9 mouse cellular contexts compared by ENCODE assay signal in genomic region chr9:114710345-114710744, GRCm38 (mm10). TPM values are rescaled to one million over a fixed set of nuclear protein-coding genes. Genes with fewer than 3 reads are reported as not detected.
DNase-seq lines count a peak whose midpoint lies in the region; ATAC-seq and TF ChIP-seq lines count a peak whose summit lies in the region.
"Had no signal": no experiment of that assay in that cellular context is flagged by ENCODE, and none has a peak within 500 bp of the region (broad histone marks: within the 10 kb centered on the region; RNA-seq: fewer than 3 reads in every experiment).

No protein-coding gene starts in this region.

- TF ChIP-seq EP300 in lung, postnatal 0 days (IDR thresholded peaks at IDR 0.05) = no peak

- DNase-seq in CD4-positive helper T cell, adult 2 months (ENCODE audit: low read depth, low spot score) = peak; percentile 55
- peak; percentile 71 for DNase-seq in brain, adult 2 months (ENCODE audit: low read depth, low spot score)
- peak; percentile 34 for DNase-seq in lung, postnatal 0 days (ENCODE audit: low spot score)
- no peak for DNase-seq in layer of hippocampus, adult 11-12 months (ENCODE audit: low spot score)

- peak; percentile 70 for TF ChIP-seq CTCF in intestine, postnatal 0 days (IDR thresholded peaks at IDR 0.05; ENCODE audit: low read depth)
- TF ChIP-seq CTCF in lung, postnatal 0 days (IDR thresholded peaks at IDR 0.05) = peak; percentile 55

- no peak overlapping the region for H3K4me3 ChIP-seq in intestine, postnatal 0 days (ENCODE audit: low read depth, low read length)
- H3K4me3 ChIP-seq in intestine, embryonic 16.5 days (ENCODE audit: low read length) = no peak overlapping the region
- H3K4me3 ChIP-seq in lung, postnatal 0 days (ENCODE audit: low read depth, low read length) = no peak overlapping the region
- no peak overlapping the region for H3K4me3 ChIP-seq in hindbrain, embryonic 13.5 days
- H3K4me3 ChIP-seq: lung, embryonic 15.5 days had no signal

- H3K4me1 ChIP-seq in intestine, postnatal 0 days (replicated peaks; ENCODE audit: control insufficient read depth, insufficient read depth, low read length) = no peaks in the 10 kb centered on the region
- H3K4me1 ChIP-seq in intestine, embryonic 16.5 days (ENCODE audit: control insufficient read depth, insufficient read depth, low read length) = no peaks in the 10 kb centered on the region
- H3K4me1 ChIP-seq in lung, postnatal 0 days (ENCODE audit: insufficient read depth, low read depth, low read length) = no peaks in the 10 kb centered on the region
- no peaks in the 10 kb centered on the region for H3K4me1 ChIP-seq in hindbrain, embryonic 13.5 days (replicated peaks)
- H3K4me1 ChIP-seq: lung, embryonic 15.5 days had no signal

- H3K4me2 ChIP-seq in intestine, postnatal 0 days (replicated peaks; ENCODE audit: low read depth) = no peak overlapping the region
- H3K4me2 ChIP-seq in intestine, embryonic 16.5 days (ENCODE audit: low read depth, low read length) = no peak overlapping the region
- H3K4me2 ChIP-seq in lung, postnatal 0 days (replicated peaks; ENCODE audit: low read depth, low read length) = no peak overlapping the region
- no peak overlapping the region for H3K4me2 ChIP-seq in hindbrain, embryonic 13.5 days
- H3K4me2 ChIP-seq: lung, embryonic 15.5 days had no signal

- peaks cover 58% of the 10 kb centered on the region for H3K36me3 ChIP-seq in intestine, postnatal 0 days (ENCODE audit: control insufficient read depth, insufficient read depth)
- peaks cover 19% of the 10 kb centered on the region for H3K36me3 ChIP-seq in intestine, embryonic 16.5 days (ENCODE audit: control insufficient read depth, insufficient read depth, low read length)
- H3K36me3 ChIP-seq in lung, postnatal 0 days (ENCODE audit: insufficient read depth, low read length) = peaks cover 32% of the 10 kb centered on the region; the same call in 1 of the 2 replicates
- H3K36me3 ChIP-seq in hindbrain, embryonic 13.5 days = peaks cover 88% of the 10 kb centered on the region

- H3K9ac ChIP-seq in intestine, postnatal 0 days (ENCODE audit: low read depth, low read length) = no peak overlapping the region
- H3K9ac ChIP-seq in intestine, embryonic 16.5 days (ENCODE audit: low read depth, low read length) = no peak overlapping the region
- no peak overlapping the region for H3K9ac ChIP-seq in lung, postnatal 0 days (replicated peaks; ENCODE audit: low read depth)
- no peak overlapping the region for H3K9ac ChIP-seq in hindbrain, embryonic 13.5 days
- H3K9ac ChIP-seq: lung, embryonic 15.5 days had no signal

- ATAC-seq in intestine, postnatal 0 days = no peak
- ATAC-seq in intestine, embryonic 16.5 days = no peak
- no peak for ATAC-seq in lung, postnatal 0 days
- no peak for ATAC-seq in frontal cortex, adult (ENCODE audit: low TSS enrichment)
- ATAC-seq in hindbrain, embryonic 13.5 days (ENCODE audit: low FRiP score) = no peak

- no peaks in the 10 kb centered on the region for H3K27me3 ChIP-seq in intestine, postnatal 0 days (replicated peaks; ENCODE audit: control insufficient read depth, insufficient read depth, low read length)
- no peaks in the 10 kb centered on the region for H3K27me3 ChIP-seq in intestine, embryonic 16.5 days (replicated peaks; ENCODE audit: control insufficient read depth, insufficient read depth, low read length)
- H3K27me3 ChIP-seq in lung, postnatal 0 days (replicated peaks; ENCODE audit: insufficient read depth, low read length) = no peaks in the 10 kb centered on the region
- H3K27me3 ChIP-seq in hindbrain, embryonic 13.5 days = no peaks in the 10 kb centered on the region
- H3K27me3 ChIP-seq: lung, embryonic 15.5 days had no signal

- no peak overlapping the region for H3K27ac ChIP-seq in intestine, postnatal 0 days (ENCODE audit: low read depth, low read length)
- no peak overlapping the region for H3K27ac ChIP-seq in intestine, embryonic 16.5 days (ENCODE audit: low read length)
- H3K27ac ChIP-seq in lung, postnatal 0 days (ENCODE audit: low read length) = no peak overlapping the region
- H3K27ac ChIP-seq in hindbrain, embryonic 13.5 days = no peak overlapping the region
- H3K27ac ChIP-seq: lung, embryonic 15.5 days had no signal

- no peaks in the 10 kb centered on the region for H3K9me3 ChIP-seq in intestine, postnatal 0 days (ENCODE audit: control insufficient read depth)
- H3K9me3 ChIP-seq in intestine, embryonic 16.5 days (ENCODE audit: control insufficient read depth, low read length) = no peaks in the 10 kb centered on the region
- H3K9me3 ChIP-seq in lung, postnatal 0 days (ENCODE audit: low read length) = no peaks in the 10 kb centered on the region
- H3K9me3 ChIP-seq in hindbrain, embryonic 13.5 days = no peaks in the 10 kb centered on the region
- H3K9me3 ChIP-seq: lung, embryonic 15.5 days had no signal

- 73% methylated on average over 7 of the region's 7 CpGs for WGBS in intestine, postnatal 0 days
- WGBS in intestine, embryonic 16.5 days = 79% methylated on average over 7 of the region's 7 CpGs
- WGBS in lung, postnatal 0 days = 75% methylated on average over 7 of the region's 7 CpGs
- 82% methylated on average over 7 of the region's 7 CpGs for WGBS in hindbrain, embryonic 13.5 days

RNA-seq across cellular contexts. Expression of gene Cmtm6, which starts 20.6 kb away (rescaled TPM):
- 87.8 and 98.2 TPM in 2 replicates for polyA plus RNA-seq in intestine, postnatal 0 days (2015; fragmentation: Nextera tagmentation; extraction: Ambion mirVana)
- polyA plus RNA-seq in intestine, embryonic 16.5 days (2015; fragmentation: Nextera tagmentation; extraction: Ambion mirVana) = 100 and 113 TPM in 2 replicates
- 85.5 and 88.8 TPM in 2 replicates for polyA plus RNA-seq in lung, postnatal 0 days (2015; fragmentation: Nextera tagmentation; extraction: Ambion mirVana)
- polyA plus RNA-seq in hindbrain, embryonic 13.5 days (2015; fragmentation: Nextera tagmentation; extraction: Ambion mirVana) = 20.5 and 21.8 TPM in 2 replicates

RNA-seq across cellular contexts. Expression of gene Dync1li1, which starts 21.8 kb away (rescaled TPM):
- 39.3 and 40.0 TPM in 2 replicates for polyA plus RNA-seq in intestine, postnatal 0 days (2015; fragmentation: Nextera tagmentation; extraction: Ambion mirVana)
- 48.1 and 52.2 TPM in 2 replicates for polyA plus RNA-seq in intestine, embryonic 16.5 days (2015; fragmentation: Nextera tagmentation; extraction: Ambion mirVana)
- polyA plus RNA-seq in lung, postnatal 0 days (2015; fragmentation: Nextera tagmentation; extraction: Ambion mirVana) = 44.5 and 48.1 TPM in 2 replicates
- 124 and 148 TPM in 2 replicates for polyA plus RNA-seq in hindbrain, embryonic 13.5 days (2015; fragmentation: Nextera tagmentation; extraction: Ambion mirVana)
